Mouse (Mus musculus) olfactory bulb, adult 2 months (tissue): ENCODE results near the gene Sdc3. TPM values are rescaled to one million over a fixed set of nuclear protein-coding genes. Genes with fewer than 3 reads are reported as not detected.

Experiments used
- H3K27ac ChIP-seq: fragments of 200-500 bp; 2 replicates; pipeline ENCODE4 v1.5.1; 2012; ENCODE audit warnings: low read depth, low read length; ENCODE audit not compliant: insufficient read depth
- H3K4me1 ChIP-seq: fragments of 200-500 bp; 2 replicates; pipeline ENCODE4 v1.6.1; 2012; ENCODE audit warnings: low read length; ENCODE audit not compliant: control insufficient read depth, insufficient read depth
- H3K4me3 ChIP-seq: fragments of 200-500 bp; 2 replicates; pipeline ENCODE4 v1.5.1; 2012; ENCODE audit warnings: mild to moderate bottlenecking, low read depth, low read length, moderate library complexity; ENCODE audit not compliant: insufficient read depth
- CTCF ChIP-seq: fragments of 200-500 bp; IDR thresholded peaks from 2 replicates; pipeline ENCODE4 v1.5.1; 2012; ENCODE audit warnings: low read depth, mild to moderate bottlenecking, low read length, moderate library complexity; ENCODE audit not compliant: insufficient read depth
- POLR2A ChIP-seq: fragments of 200-500 bp; IDR thresholded peaks from 2 replicates; pipeline ENCODE4 v1.6.1; 2012; ENCODE audit warnings: mild to moderate bottlenecking, low read depth, low read length, moderate library complexity; ENCODE audit not compliant: insufficient read depth
- WGBS: fragments of 180-500 bp; shearing (Covaris S2); methylation state at CpG from one replicate; pipeline ENCODE4 v1.1.7; 2018; 5-methylcytosine and 5-hydroxymethylcytosine counted together
- polyA plus RNA-seq: library from polyadenylated mRNA; stranded (reverse); fragments of >200 nt; gene quantifications from 2 replicates; pipeline ENCODE4 v1.2.4, GENCODE M21; 2012; ENCODE audit warnings: low replicate concordance; ENCODE audit not compliant: missing spikeins, insufficient read depth, insufficient read length

Sdc3 gene
- polyA plus RNA-seq, 1 experiment = 81.4 TPM

DNA sequence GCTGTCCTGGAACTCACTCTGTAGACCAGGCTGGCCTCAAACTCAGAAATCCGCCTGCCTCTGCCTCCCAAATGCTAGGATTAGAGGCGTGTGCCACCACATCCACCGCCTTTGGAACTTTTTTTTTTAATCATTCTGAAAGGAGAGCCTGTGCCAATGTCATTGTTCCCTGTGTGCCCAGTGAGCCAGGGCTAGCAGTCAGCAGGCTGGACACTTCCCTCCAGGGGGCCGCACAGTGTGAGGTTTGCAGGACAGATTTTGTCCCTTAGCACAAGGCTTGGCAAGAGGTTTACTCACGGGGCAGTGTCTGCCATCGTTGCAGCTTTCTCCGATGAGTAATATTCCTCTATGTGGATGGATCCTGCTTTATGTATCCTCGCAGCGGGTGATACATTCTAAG, 14.4 kb downstream of the Sdc3 start:
- H3K4me3 ChIP-seq = no peak overlapping the region
- H3K4me1 ChIP-seq = peaks cover 22% of the 10 kb centered on the region; the same call in 1 of the 2 replicates
- 88% methylated on average over 9 of the region's 9 CpGs for WGBS
- H3K27ac ChIP-seq = no peak overlapping the region
- TF ChIP-seq POLR2A = no peak
- TF ChIP-seq CTCF = no peak

DNA sequence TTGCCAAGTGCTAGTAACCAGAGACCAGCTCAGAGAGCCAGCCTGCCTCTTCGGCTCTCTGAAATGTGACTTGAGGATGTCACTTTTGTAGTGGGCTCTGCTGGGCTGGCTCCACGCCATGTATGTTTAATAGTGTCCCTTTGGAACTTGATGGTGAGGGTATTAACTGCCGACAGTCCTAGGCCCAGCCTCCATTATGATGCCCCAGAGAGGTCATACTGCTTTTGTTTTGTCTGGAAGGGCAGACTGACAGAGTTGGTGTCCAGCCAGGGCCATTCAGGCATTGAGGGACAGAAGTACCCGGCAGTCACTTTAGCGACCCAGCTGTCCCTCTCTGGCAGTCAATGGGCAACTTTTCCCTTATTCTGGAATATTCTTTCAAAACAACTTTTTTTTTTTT, 17.4 kb downstream of the Sdc3 start:
- TF ChIP-seq CTCF (no peak), POLR2A (no peak)
- WGBS = 56% methylated on average over 5 of the region's 5 CpGs
- H3K27ac ChIP-seq = no peak overlapping the region
- H3K4me1 ChIP-seq = peaks cover 22% of the 10 kb centered on the region
- H3K4me3 ChIP-seq = no peak overlapping the region

DNA sequence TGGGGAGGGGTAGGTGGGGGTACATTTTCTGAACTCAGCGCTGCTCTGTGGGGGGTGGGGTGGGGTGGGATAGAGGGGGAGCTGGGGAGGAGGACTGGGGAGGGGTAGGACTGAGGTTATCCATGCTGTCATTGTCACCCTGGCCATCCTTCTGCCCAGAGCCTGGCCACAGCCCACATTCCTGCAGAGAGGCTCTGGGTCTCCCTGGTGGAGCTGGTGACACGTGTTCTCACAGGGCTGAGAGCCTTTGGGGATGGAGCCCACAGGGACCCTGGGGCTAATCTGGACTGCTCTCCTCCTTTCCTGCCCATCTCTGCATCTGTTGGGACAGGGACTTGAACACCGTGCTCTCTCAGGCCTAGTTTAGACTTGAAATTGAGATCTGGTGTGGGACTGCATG, 18.5 kb downstream of the Sdc3 start:
- Histone ChIP-seq H3K4me1 (peaks cover 26% of the 10 kb centered on the region), H3K27ac (no peak overlapping the region), H3K4me3 (no peak overlapping the region)
- TF ChIP-seq CTCF = no peak
- 37% methylated on average over 3 of the region's 3 CpGs for WGBS

DNA sequence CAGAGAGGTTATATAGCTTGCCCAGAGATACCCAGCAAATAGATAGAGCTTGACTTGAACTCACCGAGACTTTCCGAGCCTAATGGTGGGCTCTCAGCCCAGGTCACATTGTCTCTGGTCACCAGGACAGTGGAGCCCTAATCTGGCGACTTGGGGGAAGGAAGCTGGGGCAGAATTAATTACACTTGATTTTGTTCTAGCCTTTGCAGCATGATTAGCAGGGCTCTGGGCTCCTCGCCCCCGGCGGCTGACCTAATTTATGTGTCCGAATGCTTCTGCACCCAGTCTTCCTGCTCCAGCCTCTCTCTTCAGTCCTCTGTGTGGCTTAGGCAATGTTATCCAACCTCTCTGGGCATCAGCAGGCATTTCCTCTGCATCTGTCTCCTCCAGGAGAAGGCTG, 19.0 kb downstream of the Sdc3 start:
- Histone ChIP-seq H3K27ac (no peak overlapping the region), H3K4me1 (peaks cover 26% of the 10 kb centered on the region), H3K4me3 (no peak overlapping the region)
- TF ChIP-seq CTCF (no peak), POLR2A (no peak)
- WGBS = 20% methylated on average over 7 of the region's 7 CpGs

DNA sequence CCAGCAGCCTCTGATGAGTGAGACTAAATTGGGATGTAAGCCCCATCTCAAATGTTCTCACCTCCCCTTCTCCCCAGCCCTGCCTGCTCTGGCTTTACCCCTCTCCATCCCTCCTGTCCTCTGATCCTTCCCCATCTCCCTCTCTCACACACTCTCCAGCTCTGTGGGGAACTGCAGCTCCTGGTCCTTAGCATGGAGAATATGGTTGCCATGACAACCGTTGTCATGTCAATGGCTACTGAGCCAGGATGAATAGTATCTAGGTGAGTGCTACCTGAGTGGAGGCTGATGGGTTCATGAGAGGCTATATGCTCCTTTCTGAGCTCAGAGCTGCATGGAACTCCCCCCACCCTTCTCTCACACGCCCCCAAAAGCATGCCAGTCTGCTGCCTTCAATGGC, 21.6 kb downstream of the Sdc3 start:
- whole genome bisulfite sequencing = 43% methylated on average over 2 of the region's 2 CpGs
- TF ChIP-seq POLR2A (no peak), CTCF (no peak)
- H3K4me1 ChIP-seq = peaks cover 26% of the 10 kb centered on the region
- H3K4me3 ChIP-seq = no peak overlapping the region
- H3K27ac ChIP-seq = no peak overlapping the region

DNA sequence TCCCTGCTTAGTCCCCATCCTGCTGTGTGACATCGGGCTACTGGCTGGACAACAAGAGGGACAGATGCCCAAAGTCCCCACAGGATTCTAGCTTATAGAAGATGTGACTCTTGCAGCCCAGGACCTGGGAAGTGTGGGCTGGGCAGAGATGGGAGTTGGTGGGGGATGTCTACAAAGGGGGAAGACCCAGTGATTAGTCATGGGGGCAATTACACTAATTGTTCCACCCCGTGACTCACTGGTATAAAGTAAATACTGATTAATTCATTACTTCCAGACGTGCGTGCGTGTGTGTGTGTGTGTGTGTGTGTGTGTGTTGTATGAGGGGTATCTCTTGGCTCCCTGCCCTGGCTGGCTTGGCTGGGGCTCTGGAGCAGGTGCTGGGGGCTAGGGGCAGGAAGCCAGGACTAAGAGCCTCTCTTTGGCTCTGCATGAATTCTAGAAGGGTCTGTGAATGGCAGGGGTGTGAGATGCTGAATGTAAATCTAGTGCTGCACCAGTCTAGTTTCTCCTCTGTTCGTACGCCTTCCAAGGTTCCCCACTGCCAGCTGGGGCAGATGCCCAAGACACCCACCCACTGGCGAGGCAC, 22.5 kb downstream of the Sdc3 start:
- TF ChIP-seq CTCF = no peak
- TF ChIP-seq POLR2A = no peak
- H3K27ac ChIP-seq = no peak overlapping the region
- H3K4me1 ChIP-seq = peaks cover 26% of the 10 kb centered on the region
- WGBS = 12% methylated on average over 8 of the region's 8 CpGs
- no peak overlapping the region for H3K4me3 ChIP-seq

DNA sequence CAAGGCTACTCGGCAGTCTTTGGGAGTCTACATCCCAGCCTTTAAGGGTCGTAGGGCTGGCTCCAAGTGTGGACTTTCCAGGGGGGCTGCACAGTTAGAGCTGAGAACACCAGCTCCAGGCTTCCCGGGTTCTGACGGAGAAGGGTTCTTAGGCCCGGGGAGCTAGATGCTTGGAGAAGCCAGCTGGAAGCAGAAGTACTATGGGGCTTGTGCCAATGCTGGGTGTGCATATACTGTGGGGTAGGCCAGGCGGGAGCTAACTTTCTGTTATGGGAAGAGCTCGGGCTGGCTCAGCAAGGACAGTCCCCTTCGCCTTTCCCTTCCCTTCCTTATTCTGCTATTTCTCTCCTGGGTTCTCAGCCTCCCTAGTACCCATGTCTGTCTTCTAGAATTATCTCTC, 23.5 kb downstream of the Sdc3 start:
- Histone ChIP-seq H3K4me1 (peaks cover 26% of the 10 kb centered on the region), H3K27ac (no peak overlapping the region), H3K4me3 (no peak overlapping the region)
- TF ChIP-seq POLR2A (no peak), CTCF (no peak)
- 36% methylated on average over 8 of the region's 8 CpGs for WGBS

DNA sequence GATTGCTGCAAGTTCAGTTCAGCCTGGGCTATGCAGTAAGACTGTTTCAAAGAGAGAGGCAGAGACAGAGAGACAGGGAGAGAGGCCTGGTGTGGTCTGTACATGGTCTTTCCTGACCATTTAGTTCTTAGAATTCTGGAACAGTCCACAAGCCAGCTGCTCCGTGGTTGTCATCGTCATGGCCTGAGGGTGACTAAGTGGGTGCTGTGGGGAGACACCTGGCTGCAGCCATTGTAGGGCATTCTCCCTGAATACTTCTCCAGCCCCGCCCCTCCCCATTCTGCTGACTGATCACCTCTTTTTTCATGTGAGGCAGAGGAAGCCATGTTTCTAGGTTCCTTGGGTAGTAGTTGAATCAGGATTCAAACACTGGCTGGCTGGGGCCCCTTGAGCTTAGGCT, 27.5 kb downstream of the Sdc3 start:
- WGBS = 84% methylated on average over 3 of the region's 3 CpGs
- H3K27ac ChIP-seq = no peak overlapping the region
- TF ChIP-seq CTCF (no peak), POLR2A (no peak)
- H3K4me3 ChIP-seq = no peak overlapping the region
- peaks cover 7% of the 10 kb centered on the region for H3K4me1 ChIP-seq

DNA sequence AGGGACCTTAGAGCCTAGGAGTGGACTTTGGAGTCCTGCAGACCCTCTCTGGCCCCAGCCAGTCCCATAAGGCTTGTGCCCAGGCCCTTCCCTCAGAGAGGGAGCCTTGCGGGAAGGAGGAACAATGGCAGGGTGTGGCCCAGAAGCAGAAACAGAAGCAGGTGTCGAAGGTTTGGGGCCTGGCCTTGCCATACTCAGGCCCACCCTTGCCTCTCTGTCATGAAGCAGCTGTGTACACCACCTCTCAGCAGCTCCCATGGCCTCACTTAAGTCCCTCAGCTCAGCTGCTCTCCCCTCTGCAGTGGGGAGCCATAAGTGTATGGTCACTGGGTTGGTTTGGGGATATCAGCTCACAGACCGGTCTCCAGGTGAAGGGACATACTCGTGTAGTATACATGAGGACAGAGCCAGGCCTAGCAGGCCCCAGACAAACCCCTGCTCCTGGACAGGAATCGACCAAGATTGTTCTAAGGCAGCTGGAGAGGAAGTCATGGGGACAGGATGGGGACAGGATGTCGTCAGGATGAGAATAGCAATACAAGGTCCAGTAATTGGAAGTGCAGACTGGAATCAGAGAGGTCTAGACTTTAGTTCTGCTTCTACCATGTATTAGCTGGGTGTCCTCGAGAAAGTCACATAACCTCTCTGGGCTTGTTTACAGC, 28.4 kb downstream of the Sdc3 start:
- no peak overlapping the region for H3K27ac ChIP-seq
- 93% methylated on average over 7 of the region's 7 CpGs for WGBS

More for the DNA sequence above, 28.4 kb downstream of the Sdc3 start:
- Histone ChIP-seq H3K4me3 (no peak overlapping the region), H3K4me1 (no peaks in the 10 kb centered on the region; the same call in 1 of the 2 replicates)
- TF ChIP-seq CTCF (no peak), POLR2A (no peak)
